In the genomic region with DNA sequence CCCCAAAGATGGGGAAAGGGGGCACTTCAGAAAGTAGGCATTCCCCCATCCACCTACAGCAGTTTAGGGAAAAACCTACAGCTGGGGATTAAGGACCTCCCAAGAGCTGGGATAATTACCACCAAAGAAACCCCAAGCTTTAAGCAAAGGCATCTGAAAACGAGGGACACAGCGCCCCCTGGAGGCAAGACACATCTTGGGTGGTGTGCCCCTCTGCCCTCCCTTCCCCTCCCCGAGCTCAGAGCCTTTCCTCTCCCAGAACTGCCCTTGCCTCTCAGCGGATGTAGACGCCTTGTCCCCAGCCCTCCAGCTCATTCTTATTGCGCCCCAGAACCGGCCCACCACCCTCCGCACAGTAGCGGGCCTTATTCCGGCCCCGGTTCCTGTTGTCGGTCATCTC, we compare ENCODE assay signal across 8 mouse cellular contexts. TPM values are rescaled to one million over a fixed set of nuclear protein-coding genes. Genes with fewer than 3 reads are reported as not detected.
DNase-seq lines count a peak whose midpoint lies in the region; ATAC-seq and TF ChIP-seq lines count a peak whose summit lies in the region.

No protein-coding gene starts in this region.

- no peak for TF ChIP-seq POLR2A in bone marrow, adult 2 months (IDR thresholded peaks at IDR 0.05; ENCODE audit: borderline replicate concordance, control insufficient read depth, low read depth, low read length)
- no peak for TF ChIP-seq POLR2A in myocyte (IDR thresholded peaks at IDR 0.05; ENCODE audit: insufficient read length, low read depth)
- TF ChIP-seq POLR2A in testis, adult 2 months (IDR thresholded peaks at IDR 0.05; ENCODE audit: control insufficient read depth, low read depth, low read length) = no peak

- H3K4me1 ChIP-seq in bone marrow, adult 2 months (ENCODE audit: control insufficient read depth, insufficient read depth, low read length) = peaks cover 6% of the 10 kb centered on the region
- peaks cover 46% of the 10 kb centered on the region for H3K4me1 ChIP-seq in limb, embryonic 15.5 days
- peaks cover 20% of the 10 kb centered on the region for H3K4me1 ChIP-seq in testis, adult 2 months (ENCODE audit: control insufficient read depth, insufficient read depth, low read length)

- H3ac ChIP-seq in myocyte (ENCODE audit: control insufficient read depth, insufficient read length) = no peak overlapping the region

- TF ChIP-seq CTCF in layer of hippocampus, adult 2 months (conservative IDR thresholded peaks at IDR 0.05) = peak; percentile 90
- TF ChIP-seq CTCF in bone marrow, adult 2 months (IDR thresholded peaks at IDR 0.05; ENCODE audit: control insufficient read depth, insufficient read depth, low read length) = peak; percentile 85
- TF ChIP-seq CTCF in testis, adult 2 months (IDR thresholded peaks at IDR 0.05; ENCODE audit: control insufficient read depth, insufficient read depth, insufficient replicate concordance, low read depth, low read length) = peak; percentile 86

- H3K36me3 ChIP-seq in limb, embryonic 15.5 days = peaks cover 31% of the 10 kb centered on the region
- peaks cover 7% of the 10 kb centered on the region for H3K36me3 ChIP-seq in myocyte (ENCODE audit: control insufficient read depth, insufficient read depth)
- H3K36me3 ChIP-seq in testis, adult 2 months (ENCODE audit: control insufficient read depth, insufficient read depth, low read length) = no peaks in the 10 kb centered on the region

- 49% methylated on average over 12 of the region's 12 CpGs for WGBS in bone marrow, adult 2 months
- WGBS in limb, embryonic 15.5 days = 16% methylated on average over 12 of the region's 12 CpGs

- peaks cover 9% of the 10 kb centered on the region for H3K27me3 ChIP-seq in limb, embryonic 15.5 days
- H3K27me3 ChIP-seq in myocyte (ENCODE audit: control insufficient read depth, insufficient read depth, insufficient read length) = no peaks in the 10 kb centered on the region
- H3K27me3 ChIP-seq in testis, adult 2 months (ENCODE audit: control insufficient read depth, insufficient read depth, low read length) = no peaks in the 10 kb centered on the region

- peak overlapping the region; percentile 25; the same call in 1 of the 2 replicates for H3K4me2 ChIP-seq in limb, embryonic 15.5 days
- no peak overlapping the region for H3K4me2 ChIP-seq in myocyte (ENCODE audit: low read depth)

- DNase-seq in layer of hippocampus, adult 2 months (ENCODE audit: low spot score in 2 of 2) = peak in 1 of 2 experiments; percentile 82
- no peak for DNase-seq in layer of hippocampus, postnatal 36 days
- peak; percentile 91 for DNase-seq in heart, postnatal 4 days

- H3K9me3 ChIP-seq in limb, embryonic 15.5 days = no peaks in the 10 kb centered on the region

- H3K9ac ChIP-seq in limb, embryonic 15.5 days = no peak overlapping the region

- no peak overlapping the region for H3K4me3 ChIP-seq in layer of hippocampus, adult 2 months
- H3K4me3 ChIP-seq in bone marrow, adult 2 months (replicated peaks; ENCODE audit: control insufficient read depth, low read depth, low read length) = no peak overlapping the region
- H3K4me3 ChIP-seq in limb, embryonic 15.5 days = peak overlapping the region; percentile 10; the same call in 1 of the 2 replicates
- no peak overlapping the region for H3K4me3 ChIP-seq in myocyte
- H3K4me3 ChIP-seq in testis, adult 2 months (ENCODE audit: control insufficient read depth, low read depth, low read length) = peak overlapping the region; percentile 49

- no peaks in the 10 kb centered on the region for H3K79me2 ChIP-seq in myocyte (ENCODE audit: control insufficient read depth, insufficient read depth)

- peak overlapping the region; percentile 72; the same call in 1 of the 2 replicates for H3K27ac ChIP-seq in layer of hippocampus, adult 2 months
- H3K27ac ChIP-seq in bone marrow, adult 2 months (ENCODE audit: control insufficient read depth, insufficient read depth, low read depth, low read length, poor library complexity) = peak overlapping the region; percentile 82; the same call in 1 of the 2 replicates
- no peak overlapping the region for H3K27ac ChIP-seq in limb, embryonic 15.5 days
- no peak overlapping the region for H3K27ac ChIP-seq in testis, adult 2 months (ENCODE audit: control insufficient read depth, insufficient read depth, low read depth, low read length)

- 0 out of 2 replicates have a peak, but pooled peaks have one; percentile 17 for ATAC-seq in erythroblast, adult 5-6 weeks (replicated peaks; ENCODE audit: low FRiP score, poor library complexity, severe bottlenecking)
- no peak for ATAC-seq in limb, embryonic 15.5 days (ENCODE audit: insufficient number of reproducible peaks, low FRiP score, low TSS enrichment, low read depth)

TF ChIP-seq in myocyte, 11 proteins besides CTCF, POLR2A, EP300 and RAD21:
- no peak for TF ChIP-seq E2F4 (IDR thresholded peaks at IDR 0.05; ENCODE audit: insufficient read depth)
- peak; percentile 64 for TF ChIP-seq POLR2AphosphoS2 (IDR thresholded peaks at IDR 0.05; ENCODE audit: insufficient read length, low read depth)

RNA-seq across cellular contexts. Expression of gene Arl5c, which starts 6.6 kb away (rescaled TPM):
- 1 to 10 TPM; 1.4 to 1.7 TPM for total RNA-seq in layer of hippocampus, adult 2 months (2021)
- total RNA-seq in layer of hippocampus, postnatal 36 days (2021) = 1 to 10 TPM; 1.0 to 1.1 TPM
- polyA plus RNA-seq in bone marrow, adult 2 months (2011; ENCODE audit: insufficient read depth, insufficient read length, low replicate concordance, missing spikeins) = 33.1 and 47.3 TPM in 2 replicates
- total RNA-seq in erythroblast, adult 5-6 weeks (2015; ENCODE audit: low replicate concordance) = 0.96 and 5.9 TPM in 2 replicates
- 1.5 and 2.6 TPM in 2 replicates for total RNA-seq in erythroblast, adult 5-6 weeks (2017; ENCODE audit: low replicate concordance)
- total RNA-seq in heart, postnatal 4 days (2021) = 1 to 10 TPM; 1.6 TPM
- polyA plus RNA-seq in limb, embryonic 15.5 days (2015; fragmentation: Nextera tagmentation; extraction: Ambion mirVana) = 13.8 and 16.4 TPM in 2 replicates
- 2.1 TPM for polyA plus RNA-seq in myocyte (2012; fragmentation: generic; extraction: Trizol)
- polyA plus RNA-seq in testis, adult 2 months (2012; rRNA removed) = 0.20 and 0.44 TPM in 2 replicates

RNA-seq across cellular contexts. Expression of gene Plxdc1, which starts 16.4 kb away (rescaled TPM):
- total RNA-seq in layer of hippocampus, adult 2 months (2021) = 10 to 100 TPM in 1 of 2 experiments, 1 to 10 TPM in 1; 9.0 to 10.3 TPM
- 10 to 100 TPM in 1 of 2 experiments, 1 to 10 TPM in 1; 8.2 to 10.0 TPM for total RNA-seq in layer of hippocampus, postnatal 36 days (2021)
- polyA plus RNA-seq in bone marrow, adult 2 months (2011; ENCODE audit: insufficient read depth, insufficient read length, low replicate concordance, missing spikeins) = 2.0 and 11.9 TPM in 2 replicates
- total RNA-seq in erythroblast, adult 5-6 weeks (2015; ENCODE audit: low replicate concordance) = 2.1 TPM in 1 of 2 replicates, not detected in the other
- 1.0 and 1.8 TPM in 2 replicates for total RNA-seq in erythroblast, adult 5-6 weeks (2017; ENCODE audit: low replicate concordance)
- total RNA-seq in heart, postnatal 4 days (2021) = 1 to 10 TPM; 3.4 to 4.2 TPM
- polyA plus RNA-seq in limb, embryonic 15.5 days (2015; fragmentation: Nextera tagmentation; extraction: Ambion mirVana) = 1.7 TPM in 2 replicates
- polyA plus RNA-seq in myocyte (2012; fragmentation: generic; extraction: Trizol) = 2.7 TPM
- polyA plus RNA-seq in testis, adult 2 months (2012; rRNA removed) = 64.4 and 70.5 TPM in 2 replicates

RNA-seq across cellular contexts. Expression of gene Cacnb1, which starts 20.2 kb away (rescaled TPM):
- 100 to 1,000 TPM; 139 to 142 TPM for total RNA-seq in layer of hippocampus, adult 2 months (2021)
- total RNA-seq in layer of hippocampus, postnatal 36 days (2021) = 100 to 1,000 TPM; 135 TPM
- polyA plus RNA-seq in bone marrow, adult 2 months (2011; ENCODE audit: insufficient read depth, insufficient read length, low replicate concordance, missing spikeins) = 4.6 and 5.3 TPM in 2 replicates
- total RNA-seq in erythroblast, adult 5-6 weeks (2015; ENCODE audit: low replicate concordance) = not detected in 2 replicates
- 0.34 TPM in 1 of 2 replicates, not detected in the other for total RNA-seq in erythroblast, adult 5-6 weeks (2017; ENCODE audit: low replicate concordance)
- total RNA-seq in heart, postnatal 4 days (2021) = 1 to 10 TPM; 7.4 to 7.5 TPM
- 19.6 and 31.1 TPM in 2 replicates for polyA plus RNA-seq in limb, embryonic 15.5 days (2015; fragmentation: Nextera tagmentation; extraction: Ambion mirVana)
- polyA plus RNA-seq in myocyte (2012; fragmentation: generic; extraction: Trizol) = 163 TPM
- polyA plus RNA-seq in testis, adult 2 months (2012; rRNA removed) = 76.7 and 79.4 TPM in 2 replicates

RNA-seq across cellular contexts. Expression of gene Rpl19, which starts 23.9 kb away (rescaled TPM):
- 100 to 1,000 TPM; 615 to 621 TPM for total RNA-seq in layer of hippocampus, adult 2 months (2021)
- total RNA-seq in layer of hippocampus, postnatal 36 days (2021) = 100 to 1,000 TPM; 586 to 604 TPM
- 864 and 1,335 TPM in 2 replicates for polyA plus RNA-seq in bone marrow, adult 2 months (2011; ENCODE audit: insufficient read depth, insufficient read length, low replicate concordance, missing spikeins)
- 701 and 899 TPM in 2 replicates for total RNA-seq in erythroblast, adult 5-6 weeks (2015; ENCODE audit: low replicate concordance)
- total RNA-seq in erythroblast, adult 5-6 weeks (2017; ENCODE audit: low replicate concordance) = 332 and 357 TPM in 2 replicates
- total RNA-seq in heart, postnatal 4 days (2021) = 100 to 1,000 TPM; 795 to 849 TPM
- 1,005 and 1,062 TPM in 2 replicates for polyA plus RNA-seq in limb, embryonic 15.5 days (2015; fragmentation: Nextera tagmentation; extraction: Ambion mirVana)
- polyA plus RNA-seq in myocyte (2012; fragmentation: generic; extraction: Trizol) = 2,972 TPM
- 236 and 267 TPM in 2 replicates for polyA plus RNA-seq in testis, adult 2 months (2012; rRNA removed)

RNA-seq across cellular contexts. Expression of gene Stac2, which starts 50.6 kb away (rescaled TPM):
- 10 to 100 TPM; 50.2 to 50.8 TPM for total RNA-seq in layer of hippocampus, adult 2 months (2021)
- 10 to 100 TPM; 46.5 to 56.2 TPM for total RNA-seq in layer of hippocampus, postnatal 36 days (2021)
- polyA plus RNA-seq in bone marrow, adult 2 months (2011; ENCODE audit: insufficient read depth, insufficient read length, low replicate concordance, missing spikeins) = 0.52 and 1.0 TPM in 2 replicates
- total RNA-seq in erythroblast, adult 5-6 weeks (2015; ENCODE audit: low replicate concordance) = not detected in 2 replicates
- not detected in 2 replicates for total RNA-seq in erythroblast, adult 5-6 weeks (2017; ENCODE audit: low replicate concordance)
- under 1 TPM; 0.64 to 0.81 TPM for total RNA-seq in heart, postnatal 4 days (2021)
- 0.68 TPM in 2 replicates for polyA plus RNA-seq in limb, embryonic 15.5 days (2015; fragmentation: Nextera tagmentation; extraction: Ambion mirVana)
- polyA plus RNA-seq in myocyte (2012; fragmentation: generic; extraction: Trizol) = 41.7 TPM
- polyA plus RNA-seq in testis, adult 2 months (2012; rRNA removed) = 7.3 and 7.6 TPM in 2 replicates

Comparison
In these comparisons a context has a peak if more than half of its experiments do, and no peak if none do; other contexts are left out.
1. H3K27ac ChIP-seq: peak in layer of hippocampus, adult 2 months (single experiment) and bone marrow, adult 2 months (single experiment); none in limb, embryonic 15.5 days (single experiment) and testis, adult 2 months (single experiment).
2. H3K4me3 ChIP-seq: peak in limb, embryonic 15.5 days (single experiment) and testis, adult 2 months (single experiment); none in layer of hippocampus, adult 2 months (single experiment), bone marrow, adult 2 months (single experiment) and myocyte (single experiment).
3. RNA of gene Cacnb1, which starts 20.2 kb away (total RNA-seq): 139 to 142 TPM in layer of hippocampus, adult 2 months and 135 TPM in layer of hippocampus, postnatal 36 days; 7.4 to 7.5 TPM in heart, postnatal 4 days and 0.34 TPM in erythroblast, adult 5-6 weeks; every median in the first group is over 10 times any median in the second.
4. Peak in every context shown above with its lines, with median percentiles within 50 percentile points of each other: CTCF ChIP-seq.